Mouse (Mus musculus): ENCODE measurements at regions not wholly inside any gene's neighbourhood (a gene's known extent, or its start where the extent isn't known, plus 50 kb on each side); places are given as distances from the start of the nearest gene placed in this dataset.

DNA sequence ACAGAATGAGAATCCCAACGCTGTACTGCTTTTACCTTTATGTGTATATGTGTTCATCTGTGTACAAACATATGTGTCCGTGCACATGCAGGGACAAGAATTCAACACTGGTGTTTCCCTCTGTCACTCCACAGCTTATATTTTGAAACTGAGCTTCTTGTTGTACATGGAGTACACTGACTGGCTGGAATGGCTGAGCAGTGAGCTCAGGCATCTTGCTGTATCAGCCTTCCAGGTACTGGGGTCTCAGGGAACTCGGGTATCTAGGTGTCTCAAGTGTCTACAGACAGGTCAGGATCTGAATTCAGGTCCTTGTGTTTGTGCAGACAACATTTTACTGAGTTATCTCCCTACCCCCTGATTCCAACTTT lies 341.6 kb upstream of the Thbs1 start:
- no peak for TF ChIP-seq CTCF (IDR thresholded peaks at IDR 0.05; ENCODE audit: extremely low read depth, insufficient read depth, low read length)
- TF ChIP-seq POLR2A (IDR thresholded peaks at IDR 0.05; ENCODE audit: extremely low read depth, insufficient read depth, low read length) = no peak
